Mouse (Mus musculus) heart, adult 8-10 months (tissue): Measurements from ENCODE around the gene Krtap11-1. TPM values are rescaled to one million over a fixed set of nuclear protein-coding genes. Genes with fewer than 3 reads are reported as not detected.

Experiments
- total RNA-seq, 4 experiments: library from RNA; stranded (reverse); gene quantifications; 2 replicates each; pipeline ENCODE4 v1.2.4; 2022

Krtap11-1 gene
- total RNA-seq, 4 experiments from 2014 or later = not detected

Other genes starting within 250 kb of the Krtap11-1 start
- gene Krtap21-1, start 167.3 kb downstream of the Krtap11-1 start, total RNA-seq = not detected
- not detected for gene Krtap6-2, start 151.1 kb downstream of the Krtap11-1 start, total RNA-seq
- gene Krtap8-1, start 83.2 kb downstream of the Krtap11-1 start, total RNA-seq = not detected
- gene Krtap7-1, start 62.9 kb downstream of the Krtap11-1 start, total RNA-seq = not detected